Comparison of ENCODE assay signal across 10 mouse cellular contexts in the genomic region with DNA sequence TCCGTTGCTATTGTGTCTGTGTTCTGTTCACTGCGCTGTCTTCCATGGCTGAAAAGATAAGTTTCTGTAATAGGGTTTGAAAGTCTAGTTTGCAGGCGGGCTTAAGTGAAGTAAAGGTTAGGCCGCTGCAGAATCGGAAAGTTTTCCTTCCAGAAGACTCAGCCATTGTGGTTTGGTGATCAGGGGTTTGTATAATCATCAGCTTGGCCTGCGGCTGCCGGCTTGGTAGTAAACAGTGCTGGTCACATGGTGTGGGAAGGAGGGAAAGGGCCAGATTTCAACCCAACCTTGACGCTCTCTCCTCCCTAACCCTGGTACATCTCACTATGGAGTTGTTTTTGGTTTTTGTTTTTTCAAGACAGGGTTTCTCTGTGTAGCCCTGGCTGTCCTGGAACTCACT. TPM values are rescaled to one million over a fixed set of nuclear protein-coding genes. Genes with fewer than 3 reads are reported as not detected.
DNase-seq lines count a peak whose midpoint lies in the region; ATAC-seq and TF ChIP-seq lines count a peak whose summit lies in the region.
"Had no signal": no experiment of that assay in that cellular context is flagged by ENCODE, and none has a peak within 500 bp of the region (broad histone marks: within the 10 kb centered on the region; RNA-seq: fewer than 3 reads in every experiment).

No protein-coding gene starts in this region.

- no peaks in the 10 kb centered on the region for H3K9me3 ChIP-seq in heart, embryonic 14.5 days (ENCODE audit: control insufficient read depth, low read length)
- H3K9me3 ChIP-seq in heart, embryonic 15.5 days (replicated peaks), result no peaks in the 10 kb centered on the region

- no peak for TF ChIP-seq POLR2A in myocyte (IDR thresholded peaks at IDR 0.05; ENCODE audit: insufficient read length, low read depth)

- DNase-seq in heart, postnatal 36 days, result no peak
- peak; percentile 76 for DNase-seq in kidney, postnatal 14 days
- DNase-seq in adrenal gland, adult 18-20 months (ENCODE audit: low spot score in 2 of 2), result no peak
- no peak for DNase-seq in retina, embryonic 14.5 days (ENCODE audit: low spot score)
- DNase-seq: right cerebral cortex, adult 18-20 months had no signal

- H3K9ac ChIP-seq in heart, embryonic 14.5 days (ENCODE audit: low read length), result peak overlapping the region; percentile 99
- peak overlapping the region; percentile 77 for H3K9ac ChIP-seq in heart, embryonic 15.5 days

- no peaks in the 10 kb centered on the region for H3K27me3 ChIP-seq in heart, embryonic 14.5 days (ENCODE audit: control insufficient read depth, insufficient read depth, low read length)
- H3K27me3 ChIP-seq in heart, embryonic 15.5 days, result no peaks in the 10 kb centered on the region
- H3K27me3 ChIP-seq in myocyte (ENCODE audit: control insufficient read depth, insufficient read depth, insufficient read length), result no peaks in the 10 kb centered on the region
- H3K27me3 ChIP-seq: CH12.LX had no signal

- intact Hi-C loops in heart, postnatal 36 days (cut with DNase I), result loop anchor here (1.0 kb wide), 1 partner anchor 45 kb away; no protein-coding TSS in a partner anchor

- ATAC-seq in heart, embryonic 14.5 days (ENCODE audit: insufficient number of reproducible peaks, insufficient read depth, low FRiP score, low read depth), result no peak
- no peak for ATAC-seq in heart, embryonic 15.5 days (replicated peaks; ENCODE audit: insufficient number of reproducible peaks, insufficient read depth, low FRiP score, low read depth)
- ATAC-seq in activated CD4-positive, CD25-positive, alpha-beta regulatory T cell, adult 4 months, result no peak

- no peaks in the 10 kb centered on the region for H3K36me3 ChIP-seq in heart, embryonic 14.5 days (ENCODE audit: control insufficient read depth, insufficient read depth, low read length)
- H3K36me3 ChIP-seq in heart, embryonic 15.5 days, result no peaks in the 10 kb centered on the region
- H3K36me3 ChIP-seq in myocyte (ENCODE audit: control insufficient read depth, insufficient read depth), result no peaks in the 10 kb centered on the region

- H3K27ac ChIP-seq in heart, embryonic 14.5 days (replicated peaks in 1 of 2; ENCODE audit: control insufficient read depth in 1 of 2, insufficient read depth in 1 of 2, low read depth in 2 of 2, low read length in 2 of 2), result peak overlapping the region; percentile 94 to 99
- H3K27ac ChIP-seq in heart, embryonic 15.5 days, result peak overlapping the region; percentile 97

- H3K79me2 ChIP-seq in myocyte (ENCODE audit: control insufficient read depth, insufficient read depth), result no peaks in the 10 kb centered on the region

- WGBS in heart, embryonic 14.5 days, result 72% methylated on average over 8 of the region's 8 CpGs
- WGBS in heart, embryonic 15.5 days, result 75% methylated on average over 8 of the region's 8 CpGs

- peak overlapping the region; percentile 82 to 84 for H3K4me3 ChIP-seq in heart, embryonic 14.5 days (ENCODE audit: control insufficient read depth in 1 of 2, insufficient read depth in 1 of 2, low read depth in 1 of 2, low read length in 2 of 2)
- peak overlapping the region; percentile 60 for H3K4me3 ChIP-seq in heart, embryonic 15.5 days
- H3K4me3 ChIP-seq in myocyte, result peak overlapping the region; percentile 58

- no peak overlapping the region for H3ac ChIP-seq in myocyte (ENCODE audit: control insufficient read depth, insufficient read length)

- H3K4me2 ChIP-seq in heart, embryonic 14.5 days (ENCODE audit: low read length), result peak overlapping the region; percentile 86
- peak overlapping the region; percentile 80 for H3K4me2 ChIP-seq in heart, embryonic 15.5 days
- H3K4me2 ChIP-seq in myocyte (ENCODE audit: low read depth), result peak overlapping the region; percentile 87

- peaks cover 26 to 31% of the 10 kb centered on the region in 2 experiments for H3K4me1 ChIP-seq in heart, embryonic 14.5 days (ENCODE audit: control insufficient read depth in 2 of 2, insufficient read depth in 2 of 2, low read length in 2 of 2)
- H3K4me1 ChIP-seq in heart, embryonic 15.5 days (replicated peaks), result peaks cover 42% of the 10 kb centered on the region

TF ChIP-seq in myocyte, 11 proteins besides CTCF, POLR2A, EP300 and RAD21:
- TF ChIP-seq TCF3 (IDR thresholded peaks at IDR 0.05; ENCODE audit: insufficient read length, low read depth), result no peak
- no peak for TF ChIP-seq POLR2AphosphoS2 (IDR thresholded peaks at IDR 0.05; ENCODE audit: insufficient read length, low read depth)
- no peak for TF ChIP-seq TCF12 (IDR thresholded peaks at IDR 0.05; ENCODE audit: insufficient read depth, poor library complexity, severe bottlenecking)
- TF ChIP-seq REST (IDR thresholded peaks at IDR 0.05; ENCODE audit: insufficient read depth, insufficient read length), result no peak
- TF ChIP-seq USF1 (IDR thresholded peaks at IDR 0.05; ENCODE audit: low read depth), result no peak

RNA-seq across cellular contexts. Expression of a gene that starts 1.7 kb away (rescaled TPM):
- polyA plus RNA-seq in heart, embryonic 14.5 days (2014; fragmentation: Nextera tagmentation; extraction: Ambion mirVana), result 27.1 and 28.7 TPM in 2 replicates
- 100 to 1,000 TPM in 1 of 2 experiments, 10 to 100 TPM in 1; 92.3 to 101 TPM for total RNA-seq in heart, postnatal 36 days (2021)
- polyA plus RNA-seq in heart, embryonic 15.5 days (2015; fragmentation: Nextera tagmentation; extraction: Ambion mirVana), result 36.7 and 38.8 TPM in 2 replicates
- 19.6 TPM for polyA plus RNA-seq in myocyte (2012; fragmentation: generic; extraction: Trizol)
- 10 to 100 TPM in 1 of 2 experiments, 1 to 10 TPM in 1; 9.2 to 14.6 TPM for polyA plus RNA-seq in activated CD4-positive, CD25-positive, alpha-beta regulatory T cell, adult 4 months (2017; shearing (Covaris generic))
- 10 to 100 TPM; 57.3 to 70.3 TPM for total RNA-seq in adrenal gland, adult 18-20 months (2021)

RNA-seq across cellular contexts. Expression of a gene that starts 46.5 kb away (rescaled TPM):
- 21.0 and 21.1 TPM in 2 replicates for polyA plus RNA-seq in heart, embryonic 14.5 days (2014; fragmentation: Nextera tagmentation; extraction: Ambion mirVana)
- total RNA-seq in heart, postnatal 36 days (2021), result 10 to 100 TPM; 48.6 to 50.6 TPM
- 18.0 and 22.5 TPM in 2 replicates for polyA plus RNA-seq in heart, embryonic 15.5 days (2015; fragmentation: Nextera tagmentation; extraction: Ambion mirVana)
- 8.0 TPM for polyA plus RNA-seq in myocyte (2012; fragmentation: generic; extraction: Trizol)
- polyA plus RNA-seq in activated CD4-positive, CD25-positive, alpha-beta regulatory T cell, adult 4 months (2017; shearing (Covaris generic)), result under 1 TPM; 0.46 to 0.79 TPM
- 10 to 100 TPM; 55.1 to 59.8 TPM for total RNA-seq in adrenal gland, adult 18-20 months (2021)

RNA-seq across cellular contexts. Expression of a gene that starts 47.5 kb away (rescaled TPM):
- 18.9 and 24.2 TPM in 2 replicates for polyA plus RNA-seq in heart, embryonic 14.5 days (2014; fragmentation: Nextera tagmentation; extraction: Ambion mirVana)
- 1 to 10 TPM; 8.7 to 9.7 TPM for total RNA-seq in heart, postnatal 36 days (2021)
- 20.1 and 26.4 TPM in 2 replicates for polyA plus RNA-seq in heart, embryonic 15.5 days (2015; fragmentation: Nextera tagmentation; extraction: Ambion mirVana)
- 15.6 TPM for polyA plus RNA-seq in myocyte (2012; fragmentation: generic; extraction: Trizol)
- 10 to 100 TPM in 1 of 2 experiments, 1 to 10 TPM in 1; 8.9 to 11.9 TPM for polyA plus RNA-seq in activated CD4-positive, CD25-positive, alpha-beta regulatory T cell, adult 4 months (2017; shearing (Covaris generic))
- total RNA-seq in adrenal gland, adult 18-20 months (2021), result 10 to 100 TPM; 15.5 to 20.3 TPM

RNA-seq across cellular contexts. Expression of a gene that starts 56.9 kb away (rescaled TPM):
- 14.5 and 15.5 TPM in 2 replicates for polyA plus RNA-seq in heart, embryonic 14.5 days (2014; fragmentation: Nextera tagmentation; extraction: Ambion mirVana)
- 10 to 100 TPM; 18.7 to 21.2 TPM for total RNA-seq in heart, postnatal 36 days (2021)
- 12.7 and 17.2 TPM in 2 replicates for polyA plus RNA-seq in heart, embryonic 15.5 days (2015; fragmentation: Nextera tagmentation; extraction: Ambion mirVana)
- polyA plus RNA-seq in myocyte (2012; fragmentation: generic; extraction: Trizol), result 0.43 TPM
- 1 to 10 TPM; 6.3 TPM for polyA plus RNA-seq in activated CD4-positive, CD25-positive, alpha-beta regulatory T cell, adult 4 months (2017; shearing (Covaris generic))
- 1 to 10 TPM; 5.8 to 8.0 TPM for total RNA-seq in adrenal gland, adult 18-20 months (2021)

RNA-seq across cellular contexts. Expression of a gene that starts 58.6 kb away (rescaled TPM):
- 59.4 and 63.9 TPM in 2 replicates for polyA plus RNA-seq in heart, embryonic 14.5 days (2014; fragmentation: Nextera tagmentation; extraction: Ambion mirVana)
- total RNA-seq in heart, postnatal 36 days (2021), result 100 to 1,000 TPM; 102 to 110 TPM
- polyA plus RNA-seq in heart, embryonic 15.5 days (2015; fragmentation: Nextera tagmentation; extraction: Ambion mirVana), result 103 and 104 TPM in 2 replicates
- 71.2 TPM for polyA plus RNA-seq in myocyte (2012; fragmentation: generic; extraction: Trizol)
- 10 to 100 TPM; 28.3 to 34.4 TPM for polyA plus RNA-seq in activated CD4-positive, CD25-positive, alpha-beta regulatory T cell, adult 4 months (2017; shearing (Covaris generic))
- 100 to 1,000 TPM in 1 of 2 experiments, 10 to 100 TPM in 1; 97.2 to 132 TPM for total RNA-seq in adrenal gland, adult 18-20 months (2021)
